Mouse (Mus musculus) testis, adult 2 months (tissue): ENCODE measurements around the gene Dnajb8.

ENCODE experiments used
- CTCF ChIP-seq: fragments of 200-500 bp; IDR thresholded peaks from 2 replicates; pipeline ENCODE4 v1.5.1; 2012; ENCODE audit warnings: low read depth, mild to moderate bottlenecking, inconsistent platforms, low read length, moderate library complexity; ENCODE audit not compliant: control insufficient read depth, insufficient read depth, insufficient replicate concordance
- POLR2A ChIP-seq: fragments of 200-500 bp; IDR thresholded peaks from 2 replicates; pipeline ENCODE4 v1.6.1; 2012; ENCODE audit warnings: low read depth, mild to moderate bottlenecking, inconsistent platforms, low read length, moderate library complexity; ENCODE audit not compliant: control insufficient read depth

- TF ChIP-seq POLR2A (no peak), CTCF (no peak)
Measured at GRCm38 (mm10) chr6:88251396-88251795, 29.3 kb downstream of the Dnajb8 start.
